Mouse (Mus musculus): Measurements from ENCODE around the gene Cdk1. TPM values are rescaled to one million over a fixed set of nuclear protein-coding genes. Genes with fewer than 3 reads are reported as not detected.

The Cdk1 gene
- 24.3 TPM in 1 of 2 replicates, not detected in the other for polyA plus RNA-seq (2012; ENCODE audit: insufficient read depth, low replicate concordance)

DNA sequence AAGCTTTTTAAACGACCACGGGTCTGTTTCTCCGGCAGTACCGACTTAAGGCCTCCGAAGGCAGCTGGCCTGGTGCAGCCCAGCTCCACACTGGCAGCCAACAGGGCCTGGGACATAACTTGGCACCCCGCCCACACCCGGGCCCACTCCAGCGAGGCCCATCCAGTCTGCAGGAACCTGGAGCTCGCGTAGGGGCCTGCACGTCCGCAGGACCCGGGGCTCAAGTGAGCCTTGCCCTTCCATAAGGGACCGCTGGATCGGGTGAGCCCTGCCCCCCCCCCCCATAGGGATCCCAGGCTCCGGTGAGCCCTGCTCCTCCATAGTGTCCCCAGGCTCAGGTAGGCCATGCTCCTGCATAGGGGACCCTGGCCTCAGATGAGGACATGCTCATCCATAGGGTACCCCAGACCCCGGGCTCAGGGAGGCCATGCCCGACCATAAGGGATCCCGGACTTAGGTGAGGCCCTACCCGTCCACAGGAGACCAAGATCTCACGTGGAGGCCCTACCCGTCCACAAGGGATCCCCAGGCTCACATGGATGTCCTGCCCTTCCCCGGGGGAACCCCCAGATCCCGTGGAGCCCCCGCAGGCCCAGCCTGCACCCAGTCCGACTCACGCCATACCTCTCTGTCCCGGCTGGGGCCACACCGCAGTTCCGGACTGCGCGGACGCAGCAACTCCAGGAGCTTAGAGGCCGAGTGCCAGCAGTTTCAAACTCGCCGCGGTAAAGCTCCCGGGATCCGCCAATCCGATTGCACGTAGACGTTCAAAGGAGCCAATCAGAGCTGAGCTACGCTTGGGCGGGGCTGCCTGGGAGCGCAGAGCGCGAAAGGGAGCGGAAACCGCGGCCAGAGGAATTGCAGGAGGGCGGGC is at the start of gene Cdk1:
TSS of gene Cdk1 (minus strand) at position 727 of the 874 bp plus-strand sequence.
- Histone ChIP-seq H3K36me3 (replicated peaks; ENCODE audit: low read length) (peaks cover 30% of the 10 kb centered on the region), H3K27me3 (replicated peaks) (no peaks in the 10 kb centered on the region), H3K4me1 (peaks cover 54% of the 10 kb centered on the region), H3K9me3 (peaks cover 13% of the 10 kb centered on the region), H3K4me3 (replicated peaks) (peak within 1 kb of the TSS; percentile 94)
- TF ChIP-seq GATA1 (IDR thresholded peaks at IDR 0.05; ENCODE audit: borderline replicate concordance, low read length) (no peak), FLI1 (IDR thresholded peaks at IDR 0.05; ENCODE audit: low read length) (peak; percentile 92; the same call in 1 of the 2 replicates)

DNA sequence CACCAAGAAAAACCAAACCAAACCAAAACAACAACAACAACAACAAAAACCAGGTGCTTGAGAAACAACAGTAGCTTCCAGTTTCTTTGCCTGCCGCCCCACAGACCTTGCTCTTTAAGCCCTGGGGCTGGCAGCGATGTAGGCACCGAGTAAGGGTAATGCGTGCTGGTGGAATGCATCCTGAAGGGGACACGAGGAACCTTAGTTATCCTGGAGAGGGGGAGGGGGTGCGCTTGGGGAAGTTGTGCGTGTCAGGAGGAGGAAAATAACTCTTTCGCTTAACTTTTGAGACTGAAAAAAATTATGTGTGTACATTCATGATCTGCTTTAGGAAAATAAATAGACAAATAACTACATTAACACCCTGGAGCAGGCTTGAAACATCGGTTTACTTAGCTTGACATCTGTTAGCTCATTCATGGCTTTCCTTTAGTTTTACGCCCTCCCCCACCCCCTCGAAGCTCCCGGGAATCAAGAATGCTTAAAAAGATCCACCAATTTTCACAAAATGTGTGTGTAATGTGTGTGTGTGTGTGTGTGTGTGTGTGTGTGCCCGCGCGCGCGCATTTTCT is 47.2 kb upstream of the Cdk1 start:
- H3K36me3 ChIP-seq (replicated peaks; ENCODE audit: low read length) = no peaks in the 10 kb centered on the region
- H3K4me3 ChIP-seq (replicated peaks) = peak overlapping the region; percentile 80

DNA sequence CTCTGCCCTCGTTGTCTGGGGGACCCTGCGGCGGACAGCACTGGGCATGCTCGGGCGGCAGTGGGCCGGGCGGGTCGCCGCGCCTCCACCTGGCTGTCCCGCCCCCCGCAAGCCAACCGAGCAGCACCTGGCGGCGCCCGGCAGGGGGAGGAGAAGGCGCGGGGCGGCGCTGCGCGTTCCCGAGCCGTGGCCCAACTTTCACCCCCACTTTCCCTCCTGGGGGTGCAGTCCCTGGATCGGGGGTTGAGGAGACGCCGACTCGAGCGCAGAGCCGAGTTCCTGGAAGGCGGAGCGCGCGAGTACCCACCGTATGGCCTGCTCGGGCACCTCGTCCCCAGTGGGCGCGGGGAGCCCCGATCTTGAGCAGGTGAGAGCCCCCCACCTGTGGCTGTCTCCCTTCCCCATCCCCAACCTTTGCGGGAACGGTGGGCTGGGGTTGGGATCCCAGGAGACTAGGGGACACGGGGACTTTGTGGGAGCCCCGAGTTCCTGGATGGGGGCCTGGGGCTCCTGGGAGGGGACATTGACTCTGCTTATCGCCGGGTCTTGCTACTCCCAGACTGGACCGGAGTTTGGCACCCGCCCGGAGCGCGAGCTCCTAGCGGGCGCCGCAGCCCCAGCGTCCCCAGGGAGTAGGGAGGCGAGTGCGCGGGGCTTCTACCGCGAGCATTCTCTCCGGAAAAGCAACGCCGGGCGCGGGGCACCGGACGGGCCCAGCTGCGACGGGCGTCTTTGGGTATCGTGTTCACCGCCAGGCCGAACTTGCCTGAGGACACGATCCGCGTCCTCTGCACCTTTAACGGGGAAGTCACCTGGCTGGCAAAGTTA is 46.2 kb upstream of the Cdk1 start, which contains the start of gene Ank3:
TSS of gene Ank3 (plus strand) at position 11 of the 828 bp plus-strand sequence.
- Histone ChIP-seq H3K36me3 (replicated peaks; ENCODE audit: low read length) (no peaks in the 10 kb centered on the region), H3K27me3 (replicated peaks) (peaks cover 56% of the 10 kb centered on the region), H3K4me1 (peaks cover 20% of the 10 kb centered on the region), H3K4me3 (replicated peaks) (peak within 1 kb of the TSS; percentile 90), H3K9me3 (peaks cover 2% of the 10 kb centered on the region; the same call in 1 of the 2 replicates)
- TF ChIP-seq GATA1 (IDR thresholded peaks at IDR 0.05; ENCODE audit: borderline replicate concordance, low read length) = no peak
- no peak for TF ChIP-seq FLI1 (IDR thresholded peaks at IDR 0.05; ENCODE audit: low read length)

More for the DNA sequence above, 47.2 kb upstream of the Cdk1 start:
- Histone ChIP-seq H3K9me3 (no peaks in the 10 kb centered on the region), H3K4me1 (peaks cover 20% of the 10 kb centered on the region), H3K27me3 (replicated peaks) (peaks cover 56% of the 10 kb centered on the region)
- TF ChIP-seq GATA1 (IDR thresholded peaks at IDR 0.05; ENCODE audit: borderline replicate concordance, low read length) (no peak), FLI1 (IDR thresholded peaks at IDR 0.05; ENCODE audit: low read length) (no peak)

DNA sequence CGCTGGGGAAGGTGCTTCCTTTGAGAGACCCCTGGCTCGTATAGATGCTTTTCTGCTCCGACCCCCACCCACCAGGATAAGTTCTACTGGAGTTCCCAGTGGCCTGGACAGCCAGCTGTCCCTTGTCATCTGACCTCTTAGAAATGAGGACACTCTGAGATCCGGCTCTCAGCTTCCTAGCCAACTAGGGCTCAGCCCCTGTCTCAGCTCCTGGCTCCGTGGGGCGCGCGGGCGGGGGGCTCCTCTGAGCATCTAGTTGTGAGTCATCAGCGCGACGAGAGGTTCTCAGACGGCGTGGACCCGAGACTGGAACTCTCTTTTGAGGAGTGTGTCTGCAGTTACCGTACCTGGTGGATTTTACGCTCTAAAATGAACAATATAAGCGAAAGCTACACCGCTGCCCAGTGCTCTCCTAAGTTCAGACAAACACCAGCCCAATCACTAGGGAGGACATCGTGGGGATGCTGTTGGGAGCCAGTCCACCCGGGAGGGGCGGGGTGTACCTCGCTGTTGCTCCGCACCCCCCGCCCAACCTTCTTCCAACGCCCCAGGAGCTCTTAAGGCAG is 45.5 kb upstream of the Cdk1 start:
- TF ChIP-seq GATA1 (IDR thresholded peaks at IDR 0.05; ENCODE audit: borderline replicate concordance, low read length) (no peak), FLI1 (IDR thresholded peaks at IDR 0.05; ENCODE audit: low read length) (no peak)
- H3K4me1 ChIP-seq = peaks cover 20% of the 10 kb centered on the region
- peaks cover 2% of the 10 kb centered on the region; the same call in 1 of the 2 replicates for H3K9me3 ChIP-seq
- peaks cover 56% of the 10 kb centered on the region for H3K27me3 ChIP-seq (replicated peaks)
- peak overlapping the region; percentile 90 for H3K4me3 ChIP-seq (replicated peaks)
- H3K36me3 ChIP-seq (replicated peaks; ENCODE audit: low read length) = no peaks in the 10 kb centered on the region

DNA sequence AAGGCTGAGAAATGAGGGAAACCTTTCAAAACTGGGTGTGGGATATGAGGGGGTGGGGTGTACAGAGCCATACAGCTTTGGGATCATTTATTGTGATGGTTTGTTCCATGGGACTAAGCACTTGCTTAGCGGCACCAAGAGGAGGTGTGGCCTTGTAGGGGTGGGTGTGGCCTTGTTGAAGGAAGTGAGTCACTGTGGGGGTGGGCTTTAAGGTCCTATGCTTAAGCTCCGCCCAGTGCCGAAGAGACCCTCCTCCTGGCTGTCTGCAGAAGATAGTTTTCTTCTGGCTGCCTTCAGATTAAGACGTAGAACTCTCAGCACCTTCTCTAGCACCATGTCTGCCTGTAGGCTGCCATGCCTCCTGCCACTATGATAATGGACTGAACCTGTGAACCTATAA is 36.8 kb upstream of the Cdk1 start:
- Histone ChIP-seq H3K36me3 (replicated peaks; ENCODE audit: low read length) (no peaks in the 10 kb centered on the region), H3K27me3 (replicated peaks) (no peaks in the 10 kb centered on the region), H3K4me1 (no peaks in the 10 kb centered on the region), H3K4me3 (replicated peaks) (no peak overlapping the region), H3K9me3 (peaks cover 5% of the 10 kb centered on the region)
- TF ChIP-seq FLI1 (IDR thresholded peaks at IDR 0.05; ENCODE audit: low read length) = no peak
- no peak for TF ChIP-seq GATA1 (IDR thresholded peaks at IDR 0.05; ENCODE audit: borderline replicate concordance, low read length)

DNA sequence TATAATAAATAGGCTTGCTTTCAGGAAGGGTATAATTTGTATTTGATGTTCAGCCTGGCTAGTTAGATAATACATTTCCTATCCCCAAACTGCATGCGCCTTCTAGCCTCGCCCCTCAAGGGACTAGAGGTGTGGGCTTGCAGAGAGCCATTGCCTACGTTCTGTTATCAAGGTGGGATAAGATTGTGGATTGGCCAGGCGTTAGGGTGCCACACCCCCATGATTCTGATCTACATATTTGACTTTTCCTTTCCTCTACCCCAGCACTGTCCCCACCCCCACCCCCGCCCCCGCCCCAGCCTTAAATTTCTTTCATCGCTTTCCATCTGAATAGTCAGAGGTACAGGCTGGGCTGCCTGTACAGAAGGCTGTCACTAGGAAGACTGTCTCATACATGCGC is 34.0 kb upstream of the Cdk1 start:
- no peaks in the 10 kb centered on the region for H3K4me1 ChIP-seq
- no peak overlapping the region for H3K4me3 ChIP-seq (replicated peaks)
- no peaks in the 10 kb centered on the region for H3K36me3 ChIP-seq (replicated peaks; ENCODE audit: low read length)
- H3K27me3 ChIP-seq (replicated peaks) = no peaks in the 10 kb centered on the region
- no peak for TF ChIP-seq GATA1 (IDR thresholded peaks at IDR 0.05; ENCODE audit: borderline replicate concordance, low read length)
- TF ChIP-seq FLI1 (IDR thresholded peaks at IDR 0.05; ENCODE audit: low read length) = no peak
- H3K9me3 ChIP-seq = peaks cover 5% of the 10 kb centered on the region

DNA sequence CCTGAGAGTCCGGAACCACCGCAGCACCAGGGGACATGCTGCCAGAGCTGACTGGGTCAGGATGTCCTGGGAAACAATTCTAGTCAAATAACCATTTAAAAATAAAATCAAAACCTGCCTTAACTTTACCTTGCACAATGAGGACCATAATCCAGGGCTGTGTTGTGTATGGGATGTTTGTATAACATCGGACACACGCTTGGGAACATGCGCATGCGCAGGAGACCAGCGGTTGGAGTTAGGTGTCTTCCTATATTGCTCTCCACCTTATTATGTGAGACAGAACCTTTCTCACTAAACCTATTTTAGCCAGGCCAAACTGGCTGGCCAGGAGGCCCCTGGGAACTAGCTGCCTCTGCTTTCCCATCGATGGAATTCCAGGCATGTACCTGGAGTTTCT is 32.4 kb upstream of the Cdk1 start:
- no peak for TF ChIP-seq GATA1 (IDR thresholded peaks at IDR 0.05; ENCODE audit: borderline replicate concordance, low read length)
- no peak for TF ChIP-seq FLI1 (IDR thresholded peaks at IDR 0.05; ENCODE audit: low read length)
- Histone ChIP-seq H3K4me3 (replicated peaks) (no peak overlapping the region), H3K36me3 (replicated peaks; ENCODE audit: low read length) (no peaks in the 10 kb centered on the region), H3K27me3 (replicated peaks) (no peaks in the 10 kb centered on the region), H3K9me3 (peaks cover 5% of the 10 kb centered on the region), H3K4me1 (no peaks in the 10 kb centered on the region)

DNA sequence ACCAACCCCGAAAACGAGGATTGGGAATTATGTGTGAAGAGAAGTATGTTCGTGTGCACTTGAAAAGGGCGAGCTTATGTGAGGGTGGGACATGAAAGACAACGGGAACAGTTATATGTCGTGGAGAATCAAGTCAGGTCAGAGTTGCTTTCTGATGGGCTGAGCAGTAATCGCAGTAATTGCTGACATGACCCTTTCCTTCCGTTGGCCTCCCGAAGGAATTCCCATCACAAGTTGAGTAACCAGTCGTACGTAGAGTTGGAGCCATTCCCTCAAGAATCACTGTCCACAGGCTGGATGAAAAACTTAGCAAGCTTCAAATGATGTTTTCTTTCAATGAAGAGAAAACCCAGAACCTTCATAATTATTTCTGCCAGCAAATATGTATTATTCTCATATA is 31.9 kb upstream of the Cdk1 start:
- no peaks in the 10 kb centered on the region for H3K4me1 ChIP-seq

DNA sequence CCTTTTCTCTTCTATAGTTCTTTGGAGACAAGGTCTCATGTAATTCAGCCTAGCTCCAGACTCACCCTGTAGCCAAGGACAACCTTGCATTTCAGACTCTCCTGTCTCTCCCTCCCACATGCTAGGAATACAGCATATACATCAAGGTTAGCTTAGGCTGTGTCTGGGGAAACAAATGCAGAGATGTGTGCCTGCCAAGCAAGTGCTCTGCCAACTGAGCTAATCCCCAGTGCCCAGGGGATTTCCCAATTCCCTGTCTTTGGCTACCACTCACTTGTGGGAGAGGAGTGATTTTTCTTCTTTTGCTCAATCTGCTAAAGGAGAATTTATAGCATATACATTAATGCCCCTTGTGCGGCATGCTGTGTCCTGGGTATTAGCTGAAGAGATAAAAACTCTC is 30.4 kb upstream of the Cdk1 start:
- no peak for TF ChIP-seq FLI1 (IDR thresholded peaks at IDR 0.05; ENCODE audit: low read length)
- Histone ChIP-seq H3K27me3 (replicated peaks) (no peaks in the 10 kb centered on the region), H3K4me1 (no peaks in the 10 kb centered on the region), H3K9me3 (no peaks in the 10 kb centered on the region; the same call in 1 of the 2 replicates), H3K4me3 (replicated peaks) (no peak overlapping the region), H3K36me3 (replicated peaks; ENCODE audit: low read length) (no peaks in the 10 kb centered on the region)

More for the DNA sequence above, 31.9 kb upstream of the Cdk1 start:
- TF ChIP-seq GATA1 (IDR thresholded peaks at IDR 0.05; ENCODE audit: borderline replicate concordance, low read length) = no peak
- TF ChIP-seq FLI1 (IDR thresholded peaks at IDR 0.05; ENCODE audit: low read length) = no peak
- Histone ChIP-seq H3K27me3 (replicated peaks) (no peaks in the 10 kb centered on the region), H3K36me3 (replicated peaks; ENCODE audit: low read length) (no peaks in the 10 kb centered on the region), H3K9me3 (peaks cover 5% of the 10 kb centered on the region), H3K4me3 (replicated peaks) (no peak overlapping the region)

All from megakaryocyte, embryonic 14.5 days (primary cell).